Mouse (Mus musculus): ENCODE measurements around the gene Adrb1. TPM values are rescaled to one million over a fixed set of nuclear protein-coding genes. Genes with fewer than 3 reads are reported as not detected.
"Not testable (repeated sequence)": the region's sequence is repeated elsewhere in the genome, so short reads cannot be mapped to it uniquely, and the experiment has no call there.

Adrb1 gene
- polyA plus RNA-seq, 1 experiment, result 81.9 TPM

GRCm38 (mm10) chr19:56775893-56776718, 54.1 kb downstream of the Adrb1 start:
- 11% methylated on average over 18 of the region's 18 CpGs for WGBS
- TF ChIP-seq CTCF (IDR thresholded peaks at IDR 0.05; ENCODE audit: insufficient read depth, low read length) (no peak), POLR2A (IDR thresholded peaks at IDR 0.05; ENCODE audit: borderline replicate concordance, extremely low read depth, low read depth, low read length) (no peak)
- peaks cover 6% of the 10 kb centered on the region; the same call in 1 of the 2 replicates for H3K4me1 ChIP-seq (ENCODE audit: control insufficient read depth, insufficient read depth, low read length)
- peak; percentile 34 for DNase-seq
- no peak overlapping the region for H3K4me3 ChIP-seq (replicated peaks; ENCODE audit: extremely low read depth, low read depth, low read length)

- peak overlapping the region; percentile 52 for H3K4me3 ChIP-seq (replicated peaks; ENCODE audit: extremely low read depth, low read depth, low read length)
- peak; percentile 49 for DNase-seq
- TF ChIP-seq POLR2A (IDR thresholded peaks at IDR 0.05; ENCODE audit: borderline replicate concordance, extremely low read depth, low read depth, low read length), result no peak
- peak; percentile 93 for TF ChIP-seq CTCF (IDR thresholded peaks at IDR 0.05; ENCODE audit: insufficient read depth, low read length)
- H3K4me1 ChIP-seq (ENCODE audit: control insufficient read depth, insufficient read depth, low read length), result peaks cover 6% of the 10 kb centered on the region; the same call in 1 of the 2 replicates
- 17% methylated on average over 16 of the region's 16 CpGs for WGBS
These were observed 54.9 kb downstream of the Adrb1 start for GRCm38 (mm10) chr19:56776719-56777382.

- not testable (repeated sequence) for DNase-seq; H3K4me3 ChIP-seq (replicated peaks; ENCODE audit: extremely low read depth, low read depth, low read length); H3K4me1 ChIP-seq (ENCODE audit: control insufficient read depth, insufficient read depth, low read length)
- 95% methylated on average over 7 of the region's 7 CpGs for WGBS
These were observed 56.5 kb downstream of the Adrb1 start for GRCm38 (mm10) chr19:56778532-56778931.

Other genes starting within 250 kb of the Adrb1 start
- gene Dclre1a, start 174.0 kb upstream of the Adrb1 start, polyA plus RNA-seq (2012; rRNA removed), result 5.1 and 6.3 TPM in 2 replicates
- 17.3 and 28.9 TPM in 2 replicates for gene Nhlrc2, start 173.9 kb upstream of the Adrb1 start, polyA plus RNA-seq (2012; rRNA removed)
- 5.6 and 7.5 TPM in 2 replicates for gene Ccdc186, start 100.0 kb downstream of the Adrb1 start, polyA plus RNA-seq (2012; rRNA removed)
- gene Tdrd1, start 104.0 kb downstream of the Adrb1 start, polyA plus RNA-seq (2012; rRNA removed), result 0.04 TPM in 1 of 2 replicates, not detected in the other
- 0.12 and 0.22 TPM in 2 replicates for gene Vwa2, start 152.1 kb downstream of the Adrb1 start, polyA plus RNA-seq (2012; rRNA removed)

Measured in lung, adult 2 months (tissue).